Comparison of ENCODE assay signal across 24 mouse cellular contexts in genomic region chr9:40704364-40705276, GRCm38 (mm10). TPM values are rescaled to one million over a fixed set of nuclear protein-coding genes. Genes with fewer than 3 reads are reported as not detected.
DNase-seq lines count a peak whose midpoint lies in the region; ATAC-seq and TF ChIP-seq lines count a peak whose summit lies in the region.
"Had no signal": no experiment of that assay in that cellular context is flagged by ENCODE, and none has a peak within 500 bp of the region (broad histone marks: within the 10 kb centered on the region; RNA-seq: fewer than 3 reads in every experiment).

No protein-coding gene starts in this region.

- 13% methylated on average over 10 of the region's 10 CpGs for WGBS in kidney, embryonic 16.5 days
- 16% methylated on average over 10 of the region's 10 CpGs for WGBS in embryonic facial prominence, embryonic 14.5 days

- no peak for TF ChIP-seq POLR2A in brain, embryonic 14.5 days (IDR thresholded peaks at IDR 0.05; ENCODE audit: borderline replicate concordance, extremely low read depth, insufficient read depth, insufficient read length, poor library complexity, severe bottlenecking)

- no peak for TF ChIP-seq CTCF in brain, embryonic 14.5 days (IDR thresholded peaks at IDR 0.05; ENCODE audit: borderline replicate concordance, extremely low read depth, insufficient read depth, insufficient read length)

- no peaks in the 10 kb centered on the region for H3K9me3 ChIP-seq in kidney, embryonic 16.5 days (ENCODE audit: low read length)
- H3K9me3 ChIP-seq in embryonic facial prominence, embryonic 14.5 days (ENCODE audit: control insufficient read depth, low read length), result no peaks in the 10 kb centered on the region

- intact Hi-C loops in heart, postnatal 10 days (cut with DNase I), result no loop called here

- no peak overlapping the region for H3K4me3 ChIP-seq in kidney, embryonic 16.5 days (ENCODE audit: low read length)
- H3K4me3 ChIP-seq in embryonic facial prominence, embryonic 14.5 days (ENCODE audit: low read depth, low read length), result no peak overlapping the region

- H3K4me2 ChIP-seq in kidney, embryonic 16.5 days (replicated peaks; ENCODE audit: low read depth, low read length), result no peak overlapping the region
- H3K4me2 ChIP-seq in embryonic facial prominence, embryonic 14.5 days (ENCODE audit: low read depth, low read length), result no peak overlapping the region

- no peak overlapping the region for H3K9ac ChIP-seq in kidney, embryonic 16.5 days (replicated peaks; ENCODE audit: low read length)
- H3K9ac ChIP-seq in embryonic facial prominence, embryonic 14.5 days (ENCODE audit: low read depth, low read length), result no peak overlapping the region
- H3K9ac ChIP-seq: forebrain, postnatal 0 days had no signal

- peaks cover 47% of the 10 kb centered on the region for H3K4me1 ChIP-seq in kidney, embryonic 16.5 days (ENCODE audit: insufficient read depth, low read length)
- H3K4me1 ChIP-seq in embryonic facial prominence, embryonic 14.5 days (ENCODE audit: control insufficient read depth, insufficient read depth, low read length), result peaks cover 29% of the 10 kb centered on the region

- peak overlapping the region; percentile 61 for H3K27ac ChIP-seq in kidney, embryonic 16.5 days (ENCODE audit: low read length)
- peak overlapping the region; percentile 56 for H3K27ac ChIP-seq in embryonic facial prominence, embryonic 14.5 days (replicated peaks; ENCODE audit: low read depth, low read length)

- DNase-seq in kidney, adult 8-10 months, result no peak
- DNase-seq in brain, embryonic 14.5 days (ENCODE audit: low read depth), result peak; percentile 37
- peak; percentile 64 for DNase-seq in embryo, embryonic 10 days (ENCODE audit: low spot score)
- DNase-seq in embryonic facial prominence, embryonic 14.5 days (ENCODE audit: low spot score), result peak; percentile 48
- DNase-seq in adrenal gland, postnatal 36 days, result no peak
- no peak for DNase-seq in heart, postnatal 10 days
- DNase-seq: adrenal gland, postnatal 25 days; cerebellum, adult 9-10 months; forebrain, postnatal 0 days; heart, adult 18-20 months; kidney, postnatal 10 days; liver; lung, adult 18-20 months; lung, postnatal 36 days; spleen, adult 18-20 months; thymus, postnatal 25 days had no signal

- no peaks in the 10 kb centered on the region for H3K27me3 ChIP-seq in kidney, embryonic 16.5 days (ENCODE audit: insufficient read depth, low read length)
- no peaks in the 10 kb centered on the region for H3K27me3 ChIP-seq in embryonic facial prominence, embryonic 14.5 days (replicated peaks; ENCODE audit: control insufficient read depth, insufficient read depth, low read length)

- H3K36me3 ChIP-seq in kidney, embryonic 16.5 days (ENCODE audit: insufficient read depth, low read length), result no peaks in the 10 kb centered on the region
- no peaks in the 10 kb centered on the region for H3K36me3 ChIP-seq in embryonic facial prominence, embryonic 14.5 days (ENCODE audit: control insufficient read depth, insufficient read depth, low read length)

- peak; percentile 44 for ATAC-seq in kidney, embryonic 16.5 days (ENCODE audit: low FRiP score, low TSS enrichment)
- 0 out of 2 replicates have a peak, but pooled peaks have one; percentile 13 for ATAC-seq in embryonic facial prominence, embryonic 14.5 days (ENCODE audit: low read depth)
- ATAC-seq: forebrain, postnatal 0 days had no signal

RNA-seq across cellular contexts. Expression of gene Clmp, which starts 18.9 kb away (rescaled TPM):
- polyA plus RNA-seq in kidney, embryonic 16.5 days (2015; fragmentation: Nextera tagmentation; extraction: Ambion mirVana), result 28.0 and 31.3 TPM in 2 replicates
- polyA plus RNA-seq in brain, embryonic 14.5 days (2012; rRNA removed), result 31.6 and 48.4 TPM in 2 replicates
- 51.2 and 58.4 TPM in 2 replicates for polyA plus RNA-seq in embryonic facial prominence, embryonic 14.5 days (2014; fragmentation: Nextera tagmentation; extraction: Ambion mirVana)
- 1 to 10 TPM; 5.2 to 6.9 TPM for total RNA-seq in adrenal gland, postnatal 36 days (2021)
- total RNA-seq in heart, postnatal 10 days (2021), result 1 to 10 TPM; 4.8 to 7.8 TPM

RNA-seq across cellular contexts. Expression of gene Gm21915, which starts 34.2 kb away (rescaled TPM):
- polyA plus RNA-seq in kidney, embryonic 16.5 days (2015; fragmentation: Nextera tagmentation; extraction: Ambion mirVana), result not detected in 2 replicates
- polyA plus RNA-seq in brain, embryonic 14.5 days (2012; rRNA removed), result not detected in 2 replicates
- not detected in 2 replicates for polyA plus RNA-seq in embryonic facial prominence, embryonic 14.5 days (2014; fragmentation: Nextera tagmentation; extraction: Ambion mirVana)
- total RNA-seq in adrenal gland, postnatal 36 days (2021), result not detected
- not detected for total RNA-seq in heart, postnatal 10 days (2021)
- total RNA-seq: adrenal gland, postnatal 25 days; forebrain, postnatal 0 days; gastrocnemius, adult 8-10 months; heart, adult 18-20 months; hematopoietic stem cell, adult 5-6 weeks; layer of hippocampus, postnatal 10 days had no signal
- polyA plus RNA-seq: cortical plate, adult 2 months; forebrain, postnatal 0 days; heart, embryonic 14.5 days; neural tube, embryonic 11.5 days; stomach, embryonic 14.5 days had no signal

Comparison
In these comparisons a context has a peak if more than half of its experiments do, and no peak if none do; other contexts are left out.
1. DNase-seq: peak in brain, embryonic 14.5 days (single experiment), embryo, embryonic 10 days (single experiment) and embryonic facial prominence, embryonic 14.5 days (single experiment); none in kidney, adult 8-10 months (0 of 2), adrenal gland, postnatal 36 days (0 of 2) and heart, postnatal 10 days (0 of 2).